Mouse (Mus musculus): ENCODE results near the gene Tmem117.
A peak's percentile ranks its signal among the peaks of the same experiment; 100 is the strongest.

Gene Tmem117

GRCm38 (mm10) chr15:94628830-94629601 is at the start of gene Tmem117:
Tmem117 (plus strand) TSS chr15:94629232.
- peak; percentile 59 for DNase-seq

GRCm38 (mm10) chr15:94582000-94582593 is 46.9 kb upstream of the Tmem117 start:
- no peak for DNase-seq

GRCm38 (mm10) chr15:94583153-94583552 is 45.9 kb upstream of the Tmem117 start:
- no peak for DNase-seq

GRCm38 (mm10) chr15:94584738-94585137 is 44.3 kb upstream of the Tmem117 start:
- DNase-seq = no peak

- no peak for DNase-seq
These were observed 41.0 kb upstream of the Tmem117 start for GRCm38 (mm10) chr15:94587826-94588715.

- peak; percentile 98 for DNase-seq
These were observed 39.6 kb upstream of the Tmem117 start, which contains the start of gene Twf1 for GRCm38 (mm10) chr15:94589219-94590075. Twf1 (minus strand) TSS chr15:94589889.

GRCm38 (mm10) chr15:94590083-94590482 is 38.9 kb upstream of the Tmem117 start:
- DNase-seq = no peak

- no peak for DNase-seq
These were observed 37.7 kb upstream of the Tmem117 start for GRCm38 (mm10) chr15:94591356-94591755.

- no peak for DNase-seq
These were observed 35.4 kb upstream of the Tmem117 start for GRCm38 (mm10) chr15:94593586-94593985.

- DNase-seq = no peak
These were observed 28.8 kb upstream of the Tmem117 start for GRCm38 (mm10) chr15:94600145-94600707.

GRCm38 (mm10) chr15:94601339-94601738 is 27.7 kb upstream of the Tmem117 start:
- DNase-seq = no peak

- DNase-seq = no peak
These were observed 26.6 kb upstream of the Tmem117 start for GRCm38 (mm10) chr15:94602441-94602840.

- no peak for DNase-seq
These were observed 21.3 kb upstream of the Tmem117 start for GRCm38 (mm10) chr15:94607768-94608167.

GRCm38 (mm10) chr15:94616036-94616435 is 13.0 kb upstream of the Tmem117 start:
- DNase-seq = no peak

- DNase-seq = no peak
These were observed 8.1 kb upstream of the Tmem117 start for GRCm38 (mm10) chr15:94620909-94621308.

GRCm38 (mm10) chr15:94628463-94628829 is 586 bp upstream of the Tmem117 start:
- DNase-seq = no peak

- DNase-seq = no peak
These were observed 1.5 kb downstream of the Tmem117 start for GRCm38 (mm10) chr15:94630553-94630952.

GRCm38 (mm10) chr15:94634524-94634923 is 5.5 kb downstream of the Tmem117 start:
- DNase-seq = no peak

- no peak for DNase-seq
These were observed 9.2 kb downstream of the Tmem117 start for GRCm38 (mm10) chr15:94638207-94638606.

GRCm38 (mm10) chr15:94639126-94639525 is 10.1 kb downstream of the Tmem117 start:
- DNase-seq = no peak

- no peak for DNase-seq
These were observed 17.0 kb downstream of the Tmem117 start for GRCm38 (mm10) chr15:94646012-94646411.

- no peak for DNase-seq
These were observed 19.4 kb downstream of the Tmem117 start for GRCm38 (mm10) chr15:94648430-94648829.
